Mouse (Mus musculus) hindbrain, embryonic 11.5 days (tissue): Measurements from ENCODE around the gene Rxrb. TPM values are rescaled to one million over a fixed set of nuclear protein-coding genes. Genes with fewer than 3 reads are reported as not detected.
"Not testable (repeated sequence)": the region's sequence is repeated elsewhere in the genome, so short reads cannot be mapped to it uniquely, and the experiment has no call there.

Experiments used
- ATAC-seq: fragments of 200-750 bp; cut with Nextera tagmentation; 2 replicates; pipeline ENCODE4 v1.8.0; 2017; ENCODE audit warnings: mild to moderate bottlenecking, moderate TSS enrichment, moderate library complexity; ENCODE audit not compliant: low FRiP score
- DNase-seq: peaks from one replicate; pipeline ENCODE4 v3.0.0-alpha.2; 2015; ENCODE audit warnings: low spot score
- H3K27ac ChIP-seq: fragments of 300-500 bp; sonication (generic); 2 replicates; pipeline ENCODE4 v1.5.1; 2014; ENCODE audit warnings: mild to moderate bottlenecking, low read depth, low read length
- H3K27me3 ChIP-seq: fragments of 300-500 bp; sonication (generic); 2 replicates; pipeline ENCODE4 v1.6.1; 2014; ENCODE audit warnings: mild to moderate bottlenecking, low read length, moderate library complexity, mixed read lengths; ENCODE audit not compliant: control insufficient read depth, insufficient read depth
- H3K36me3 ChIP-seq: fragments of 300-500 bp; sonication (generic); 2 replicates; pipeline ENCODE4 v1.6.1; 2014; ENCODE audit warnings: mild to moderate bottlenecking, low read length, moderate library complexity, mixed read lengths; ENCODE audit not compliant: control insufficient read depth, insufficient read depth
- H3K4me1 ChIP-seq: fragments of 300-500 bp; sonication (generic); replicated peaks from 2 replicates; pipeline ENCODE4 v1.6.1; 2014; ENCODE audit warnings: low read length, mixed read lengths; ENCODE audit not compliant: control insufficient read depth, insufficient read depth
- H3K4me2 ChIP-seq: fragments of 300-500 bp; sonication (generic); replicated peaks from 2 replicates; pipeline ENCODE4 v1.6.1; 2014; ENCODE audit warnings: mild to moderate bottlenecking, low read depth, low read length
- H3K4me3 ChIP-seq: fragments of 300-500 bp; sonication (generic); 2 replicates; pipeline ENCODE4 v1.5.1; 2014; ENCODE audit warnings: low read depth, low read length
- H3K9ac ChIP-seq: fragments of 300-500 bp; sonication (generic); 2 replicates; pipeline ENCODE4 v1.6.1; 2014; ENCODE audit warnings: low read depth, low read length
- H3K9me3 ChIP-seq: fragments of 300-500 bp; sonication (generic); 2 replicates; pipeline ENCODE4 v1.6.1; 2016; ENCODE audit warnings: low read length; ENCODE audit not compliant: control insufficient read depth
- WGBS: fragments of 180-500 bp; shearing (Covaris S2); extraction: QIAGEN DNeasy Blood & Tissue Kit; methylation state at CpG from one replicate; pipeline ENCODE4 v1.1.7; 2014; 5-methylcytosine and 5-hydroxymethylcytosine counted together
- polyA plus RNA-seq: library from polyadenylated mRNA; unstranded; fragments of >200 nt; fragmentation: Nextera tagmentation; extraction: Ambion mirVana; gene quantifications from 2 replicates; pipeline ENCODE4 v1.2.1, GENCODE M21; 2014

The Rxrb gene
- polyA plus RNA-seq, 1 experiment from 2014 or later, result 16.8 TPM

DNA sequence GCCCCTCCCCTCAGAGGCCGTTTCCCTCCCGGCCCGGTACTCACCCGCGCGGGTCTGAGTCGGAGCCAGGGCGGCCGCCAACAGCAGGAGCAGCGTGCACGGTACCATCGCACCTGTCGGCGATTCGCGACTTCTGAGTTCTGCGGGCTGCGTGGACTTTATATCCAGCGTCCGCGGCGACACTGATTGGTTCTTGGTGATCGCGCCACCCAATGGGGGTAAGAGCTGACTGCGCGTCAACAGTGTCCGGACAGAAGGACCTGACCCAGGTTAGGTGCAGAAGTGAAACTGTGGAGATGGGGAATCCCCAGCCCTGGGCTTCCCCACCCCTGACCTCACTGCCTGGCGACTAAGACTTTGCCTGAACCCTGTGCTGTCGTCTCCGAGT lies 31.5 kb upstream of the Rxrb start, which contains the start of gene H2-K1:
Gene H2-K1 (minus strand): TSS at position 198 of the 388 bp plus-strand sequence.
- Histone ChIP-seq H3K4me3 (peak within 1 kb of the TSS; percentile 58), H3K4me2 (peak within 1 kb of the TSS; percentile 99), H3K27me3 (peaks cover 18% of the 10 kb centered on the region), H3K9ac (peak within 1 kb of the TSS; percentile 51; the same call in 1 of the 2 replicates), H3K27ac (no peak within 1 kb of the TSS), H3K4me1 (no peaks in the 10 kb centered on the region), H3K9me3 (no peaks in the 10 kb centered on the region), H3K36me3 (no peaks in the 10 kb centered on the region)
- ATAC-seq (peak; percentile 66), DNase-seq (peak; percentile 73)
- WGBS, result 2% methylated on average over 27 of the region's 30 CpGs

- not testable (repeated sequence) for H3K36me3 ChIP-seq, H3K4me3 ChIP-seq, ATAC-seq, H3K4me2 ChIP-seq, H3K4me1 ChIP-seq, DNase-seq, H3K9me3 ChIP-seq, H3K9ac ChIP-seq, H3K27ac ChIP-seq
- WGBS, result 52% methylated on average over 2 of the region's 2 CpGs
- peaks cover 18% of the 10 kb centered on the region for H3K27me3 ChIP-seq
Observed at GRCm38 (mm10) chr17:34000796-34001195, 30.8 kb upstream of the Rxrb start.

DNA sequence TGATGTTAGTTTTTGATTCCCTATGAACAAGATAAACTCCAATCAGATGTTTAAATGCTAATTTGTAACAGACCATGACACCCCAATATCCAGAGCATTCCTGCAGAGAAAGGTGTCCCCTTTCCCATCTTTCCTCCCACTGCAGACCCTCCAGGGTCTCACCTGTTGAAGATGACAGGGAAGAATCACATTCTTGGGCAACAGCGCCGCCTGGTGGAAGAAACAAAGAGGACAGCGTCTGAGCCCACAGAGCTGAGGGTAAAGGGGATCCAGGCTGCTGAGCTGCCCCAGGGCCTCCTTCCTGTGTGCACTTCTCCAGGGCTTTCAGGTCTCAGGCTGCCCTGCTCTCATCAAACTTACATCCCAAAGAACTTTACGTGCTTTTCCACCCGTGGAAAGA lies 28.2 kb upstream of the Rxrb start:
- Histone ChIP-seq H3K4me2 (no peak overlapping the region), H3K27ac (no peak overlapping the region), H3K9ac (no peak overlapping the region), H3K4me3 (no peak overlapping the region), H3K27me3 (peaks cover 18% of the 10 kb centered on the region), H3K9me3 (no peaks in the 10 kb centered on the region), H3K36me3 (no peaks in the 10 kb centered on the region), H3K4me1 (no peaks in the 10 kb centered on the region)
- DNase-seq (peak; percentile 77), ATAC-seq (no peak)
- WGBS, result 5% methylated on average over 5 of the region's 5 CpGs

DNA sequence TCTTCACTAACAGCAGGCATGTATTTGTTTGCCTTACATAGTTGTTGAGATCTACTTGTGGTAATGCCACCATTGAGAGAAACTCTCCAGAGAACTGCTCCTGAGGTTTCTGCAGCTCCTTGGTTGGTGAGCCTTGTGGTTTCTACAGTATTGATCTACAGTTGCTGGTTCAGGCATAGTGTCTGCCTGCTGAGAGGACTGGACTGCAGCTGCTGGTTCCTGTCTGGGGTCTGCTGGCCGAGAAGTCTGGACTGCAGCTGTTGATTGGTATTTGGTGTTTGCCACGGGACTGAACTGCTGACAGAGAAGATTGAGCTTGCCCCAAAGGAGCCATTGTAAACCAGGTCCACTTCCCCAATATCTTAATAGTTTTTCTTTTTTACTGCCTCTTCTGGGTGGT lies 25.0 kb upstream of the Rxrb start:
- H3K4me1 ChIP-seq, result no peaks in the 10 kb centered on the region
- no peak overlapping the region for H3K27ac ChIP-seq

GRCm38 (mm10) chr17:34010156-34010555 lies 21.5 kb upstream of the Rxrb start:
- Histone ChIP-seq H3K36me3 (no peaks in the 10 kb centered on the region), H3K27me3 (no peaks in the 10 kb centered on the region), H3K4me2 (no peak overlapping the region), H3K4me1 (no peaks in the 10 kb centered on the region), H3K9me3 (no peaks in the 10 kb centered on the region), H3K9ac (no peak overlapping the region), H3K4me3 (no peak overlapping the region), H3K27ac (no peak overlapping the region)
- 76% methylated on average over 5 of the region's 5 CpGs for WGBS
- no peak for ATAC-seq
- DNase-seq, result no peak

More for the DNA sequence above, 25.0 kb upstream of the Rxrb start:
- DNase-seq (no peak), ATAC-seq (no peak)
- Histone ChIP-seq H3K4me3 (no peak overlapping the region), H3K9me3 (no peaks in the 10 kb centered on the region), H3K4me2 (no peak overlapping the region), H3K27me3 (no peaks in the 10 kb centered on the region), H3K9ac (no peak overlapping the region), H3K36me3 (no peaks in the 10 kb centered on the region)
- 58% methylated on average over 2 of the region's 2 CpGs for WGBS

GRCm38 (mm10) chr17:34013436-34013835 lies 18.2 kb upstream of the Rxrb start:
- no peak overlapping the region for H3K9ac ChIP-seq
- no peak for ATAC-seq
- no peak overlapping the region for H3K4me3 ChIP-seq
- no peaks in the 10 kb centered on the region for H3K9me3 ChIP-seq
- no peaks in the 10 kb centered on the region for H3K36me3 ChIP-seq
- no peak overlapping the region for H3K27ac ChIP-seq
- no peaks in the 10 kb centered on the region for H3K27me3 ChIP-seq
- H3K4me2 ChIP-seq, result no peak overlapping the region
- no peaks in the 10 kb centered on the region for H3K4me1 ChIP-seq
- WGBS, result 96% methylated on average over 8 of the region's 8 CpGs
- no peak for DNase-seq

DNA sequence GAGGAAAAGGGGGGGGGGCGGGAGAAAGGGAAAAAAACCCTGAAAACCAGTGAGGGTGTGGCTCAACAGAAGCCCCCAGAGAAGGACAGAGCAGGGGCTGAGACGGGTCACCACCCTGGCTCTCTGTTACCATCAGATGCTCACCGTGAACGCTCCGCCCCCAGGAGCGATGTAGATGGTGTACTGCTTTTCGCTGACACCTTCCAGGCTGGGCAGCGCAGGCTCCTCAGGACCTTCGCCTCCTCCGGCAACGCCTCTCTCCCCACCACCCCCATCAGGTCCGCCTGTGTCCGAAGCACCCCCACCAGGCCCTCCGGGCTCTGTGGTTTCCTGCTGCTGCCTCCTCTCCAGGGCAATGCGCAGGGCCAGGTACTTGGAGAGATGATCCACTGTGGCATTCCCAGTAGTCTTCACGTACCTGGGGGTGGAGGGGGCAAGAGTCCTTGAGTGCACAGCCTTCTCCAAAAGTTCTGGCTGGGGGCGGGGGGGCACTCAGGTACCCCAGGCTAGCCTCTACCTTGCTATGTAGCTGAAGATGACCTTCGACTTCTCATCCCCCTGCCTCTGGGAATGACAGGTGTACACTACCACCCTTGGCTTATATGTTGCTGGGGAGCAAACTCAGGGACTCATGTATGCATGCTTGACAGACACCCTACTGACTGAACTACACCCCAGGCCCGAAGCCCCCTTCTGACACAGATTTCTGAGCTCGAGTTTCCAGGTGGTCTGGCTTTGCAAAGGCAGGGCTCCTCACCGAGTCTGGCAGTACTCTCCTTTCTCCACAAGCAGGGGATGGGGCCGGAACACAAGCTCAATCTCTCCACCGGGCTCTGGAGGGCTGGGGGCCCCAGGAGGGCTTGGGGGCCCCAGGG lies 9.8 kb upstream of the Rxrb start:
- Histone ChIP-seq H3K9ac (no peak overlapping the region), H3K4me2 (no peak overlapping the region), H3K4me1 (peaks cover 15% of the 10 kb centered on the region), H3K4me3 (no peak overlapping the region), H3K9me3 (peaks cover 6% of the 10 kb centered on the region; the same call in 1 of the 2 replicates), H3K27ac (no peak overlapping the region), H3K36me3 (peaks cover 26% of the 10 kb centered on the region), H3K27me3 (no peaks in the 10 kb centered on the region)
- DNase-seq, result no peak
- 95% methylated on average over 23 of the region's 23 CpGs for WGBS
- ATAC-seq, result no peak

- H3K9me3 ChIP-seq, result peaks cover 6% of the 10 kb centered on the region; the same call in 1 of the 2 replicates
- H3K9ac ChIP-seq, result no peak overlapping the region
- H3K4me1 ChIP-seq, result peaks cover 19% of the 10 kb centered on the region
- no peaks in the 10 kb centered on the region for H3K27me3 ChIP-seq
- WGBS, result 89% methylated on average over 14 of the region's 14 CpGs
- H3K27ac ChIP-seq, result no peak overlapping the region
- no peak for DNase-seq
- no peak overlapping the region for H3K4me2 ChIP-seq
- no peak overlapping the region for H3K4me3 ChIP-seq
- ATAC-seq, result no peak
- peaks cover 26% of the 10 kb centered on the region for H3K36me3 ChIP-seq
Observed at GRCm38 (mm10) chr17:34022414-34022783, 9.2 kb upstream of the Rxrb start.

GRCm38 (mm10) chr17:34022987-34023386 lies 8.6 kb upstream of the Rxrb start:
- no peaks in the 10 kb centered on the region for H3K27me3 ChIP-seq
- ATAC-seq, result no peak
- H3K4me2 ChIP-seq, result no peak overlapping the region
- H3K4me1 ChIP-seq, result peaks cover 19% of the 10 kb centered on the region
- peaks cover 6% of the 10 kb centered on the region; the same call in 1 of the 2 replicates for H3K9me3 ChIP-seq
- WGBS, result 94% methylated on average over 20 of the region's 20 CpGs
- no peak overlapping the region for H3K27ac ChIP-seq
- H3K36me3 ChIP-seq, result peaks cover 26% of the 10 kb centered on the region
- H3K9ac ChIP-seq, result no peak overlapping the region
- no peak for DNase-seq
- 0 out of 2 replicates have a peak overlapping the region, but pooled peaks have one; percentile 6 for H3K4me3 ChIP-seq
